ENCODE assay signal across 9 mouse cellular contexts in genomic region chr2:35662001-35662491, GRCm38 (mm10).
A peak's percentile ranks its signal among the peaks of the same experiment; 100 is the strongest.
DNase-seq lines count a peak whose midpoint lies in the region; ATAC-seq and TF ChIP-seq lines count a peak whose summit lies in the region.
"Had no signal": no experiment of that assay in that cellular context is flagged by ENCODE, and none has a peak within 500 bp of the region (broad histone marks: within the 10 kb centered on the region; RNA-seq: fewer than 3 reads in every experiment).

No protein-coding gene starts in this region.

- no peaks in the 10 kb centered on the region for H3K36me3 ChIP-seq in forebrain, postnatal 0 days (ENCODE audit: insufficient read depth)
- H3K36me3 ChIP-seq in kidney, embryonic 15.5 days = no peaks in the 10 kb centered on the region
- no peaks in the 10 kb centered on the region for H3K36me3 ChIP-seq in lung, embryonic 15.5 days

- no peak for TF ChIP-seq CTCF in forebrain, postnatal 0 days (IDR thresholded peaks at IDR 0.05; ENCODE audit: low read depth)

- ATAC-seq in forebrain, postnatal 0 days = peak; percentile 67
- ATAC-seq in kidney, embryonic 15.5 days (replicated peaks; ENCODE audit: low FRiP score) = peak; percentile 27
- ATAC-seq in lung, embryonic 15.5 days (ENCODE audit: borderline replicate concordance, extremely low read depth, low FRiP score, low TSS enrichment) = peak; percentile 32; the same call in 1 of the 2 replicates
- ATAC-seq in CD4-positive, CD25-positive, alpha-beta regulatory T cell, adult 4 months = no peak

- peak overlapping the region; percentile 87 for H3K27ac ChIP-seq in forebrain, postnatal 0 days (ENCODE audit: low read depth, low read length)
- peak overlapping the region; percentile 89 for H3K27ac ChIP-seq in kidney, embryonic 15.5 days
- peak overlapping the region; percentile 88 for H3K27ac ChIP-seq in lung, embryonic 15.5 days
- H3K27ac ChIP-seq: macrophage had no signal

- 2% methylated on average over 24 of the region's 24 CpGs for WGBS in forebrain, postnatal 0 days
- 3% methylated on average over 22 of the region's 24 CpGs for WGBS in kidney, embryonic 15.5 days
- 4% methylated on average over 24 of the region's 24 CpGs for WGBS in lung, embryonic 15.5 days

- no peaks in the 10 kb centered on the region for H3K9me3 ChIP-seq in forebrain, postnatal 0 days (ENCODE audit: low read length)
- H3K9me3 ChIP-seq in kidney, embryonic 15.5 days (replicated peaks) = no peaks in the 10 kb centered on the region
- no peaks in the 10 kb centered on the region for H3K9me3 ChIP-seq in lung, embryonic 15.5 days

- intact Hi-C loops in gastrocnemius, postnatal 14 days (cut with DNase I; ENCODE audit: low total_unique reads) = no loop called here

- DNase-seq in gastrocnemius, postnatal 14 days = peak; percentile 34
- no peak for DNase-seq in gastrocnemius, postnatal 25 days
- peak; percentile 62 for DNase-seq in NIH3T3 (ENCODE audit: low read depth)
- peak; percentile 63 for DNase-seq in forebrain, postnatal 0 days
- peak; percentile 71 for DNase-seq in retina, embryonic 14.5 days (ENCODE audit: low spot score)

- peaks cover 13% of the 10 kb centered on the region for H3K4me1 ChIP-seq in forebrain, postnatal 0 days (ENCODE audit: insufficient read depth)
- H3K4me1 ChIP-seq in kidney, embryonic 15.5 days = peaks cover 64% of the 10 kb centered on the region
- peaks cover 55% of the 10 kb centered on the region for H3K4me1 ChIP-seq in lung, embryonic 15.5 days

- H3K4me2 ChIP-seq in forebrain, postnatal 0 days (ENCODE audit: low read depth) = peak overlapping the region; percentile 87
- peak overlapping the region; percentile 94 for H3K4me2 ChIP-seq in kidney, embryonic 15.5 days
- H3K4me2 ChIP-seq in lung, embryonic 15.5 days = peak overlapping the region; percentile 92

- peak overlapping the region; percentile 96 for H3K9ac ChIP-seq in forebrain, postnatal 0 days
- peak overlapping the region; percentile 83 for H3K9ac ChIP-seq in kidney, embryonic 15.5 days
- H3K9ac ChIP-seq in lung, embryonic 15.5 days = peak overlapping the region; percentile 92

- H3K27me3 ChIP-seq in forebrain, postnatal 0 days (ENCODE audit: insufficient read depth, low read length) = no peaks in the 10 kb centered on the region
- no peaks in the 10 kb centered on the region for H3K27me3 ChIP-seq in kidney, embryonic 15.5 days
- no peaks in the 10 kb centered on the region for H3K27me3 ChIP-seq in lung, embryonic 15.5 days

- H3K4me3 ChIP-seq in forebrain, postnatal 0 days (ENCODE audit: low read depth, low read length) = peak overlapping the region; percentile 88
- peak overlapping the region; percentile 77 for H3K4me3 ChIP-seq in kidney, embryonic 15.5 days (replicated peaks)
- peak overlapping the region; percentile 89 for H3K4me3 ChIP-seq in lung, embryonic 15.5 days
